Mouse (Mus musculus) G1E (cell line): ENCODE data around the gene Arhgap6. TPM values are rescaled to one million over a fixed set of nuclear protein-coding genes. Genes with fewer than 3 reads are reported as not detected.

Experiments used
- ATAC-seq: 2 replicates; pipeline ENCODE4 v1.8.0; 2016; ENCODE audit warnings: mild to moderate bottlenecking; ENCODE audit not compliant: insufficient number of reproducible peaks, poor library complexity, low FRiP score, severe bottlenecking; ENCODE audit errors: extremely low read depth
- DNase-seq: peaks from one replicate; pipeline ENCODE4 v3.0.0; 2012; ENCODE audit warnings: low spot score
- H3K27me3 ChIP-seq: 2 replicates; pipeline ENCODE4 v1.6.1; 2012; ENCODE audit warnings: mild to moderate bottlenecking, low read length, inconsistent platforms; ENCODE audit not compliant: insufficient read depth
- H3K36me3 ChIP-seq: replicated peaks from 2 replicates; pipeline ENCODE3; 2012; ENCODE audit warnings: mild to moderate bottlenecking, inconsistent platforms
- H3K4me1 ChIP-seq: 2 replicates; pipeline ENCODE4 v1.6.1; 2012; ENCODE audit warnings: low read depth, low read length, inconsistent platforms, mixed read lengths; ENCODE audit not compliant: insufficient read depth
- H3K4me3 ChIP-seq: 2 replicates; pipeline ENCODE4 v1.5.1; 2012; ENCODE audit warnings: low read depth, mild to moderate bottlenecking, inconsistent platforms, low read length, moderate library complexity, mixed read lengths
- H3K9me3 ChIP-seq: replicated peaks from 2 replicates; pipeline ENCODE4 v1.6.1; 2012; ENCODE audit warnings: inconsistent platforms
- CTCF ChIP-seq: IDR thresholded peaks from 2 replicates; pipeline ENCODE4 v1.5.1; 2012; ENCODE audit warnings: low read depth, low read length, inconsistent platforms, mixed read lengths
- GATA1 ChIP-seq: IDR thresholded peaks from 2 replicates; pipeline ENCODE4 v1.6.1; 2012; ENCODE audit warnings: borderline replicate concordance, low read length, inconsistent platforms, mixed read lengths
- GATA2 ChIP-seq: IDR thresholded peaks from 2 replicates; pipeline ENCODE4 v1.6.1; 2012; ENCODE audit warnings: low read depth, low read length, inconsistent platforms, borderline replicate concordance
- POLR2AphosphoS5 ChIP-seq: IDR thresholded peaks from 2 replicates; pipeline ENCODE4 v1.6.1; 2012; ENCODE audit warnings: low read depth, low read length, inconsistent platforms; ENCODE audit not compliant: insufficient replicate concordance
- TAL1 ChIP-seq: conservative IDR thresholded peaks from 2 replicates; pipeline ENCODE4 v1.6.1; 2012; ENCODE audit warnings: low read depth, low read length, inconsistent platforms, mixed read lengths
- polyA plus RNA-seq: library from polyadenylated mRNA; stranded (reverse); fragments of >175 nt; gene quantifications from 2 replicates; pipeline ENCODE4 v1.2.3, GENCODE M21; 2012
- total RNA-seq, 2 experiments: library from RNA; stranded (forward) in 1 of 2; stranded (reverse) in 1 of 2; fragments of 200-1000 nt in 1 of 2; fragments of >200 nt in 1 of 2; fragmentation: Nextera tagmentation in 1 of 2; gene quantifications; 2 replicates each; pipeline ENCODE4 v1.2.3; 2014 to 2017

Arhgap6 gene
- total and polyA plus RNA-seq, 3 experiments: 25.8 to 75.3 (median 54.9) TPM

DNA sequence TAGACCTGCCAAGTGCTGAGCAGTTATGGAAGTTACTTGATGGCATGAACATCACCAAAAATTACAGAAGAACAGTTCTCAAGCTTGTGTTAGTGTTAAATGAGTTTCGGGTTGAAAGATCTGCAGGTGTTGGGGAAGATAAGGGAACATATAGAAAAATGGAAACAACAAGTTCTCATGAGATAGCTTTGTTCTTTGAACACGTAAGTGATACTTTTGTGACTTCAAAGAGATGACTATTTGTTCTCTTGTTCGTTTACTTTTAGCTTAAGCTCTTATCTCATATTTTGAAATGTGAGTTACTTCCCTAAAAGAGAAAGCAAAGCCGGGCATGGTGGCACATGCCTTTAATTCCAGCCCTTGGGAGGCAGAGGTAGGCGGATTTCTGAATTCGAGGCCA, 363.5 kb downstream of the Arhgap6 start:
- ATAC-seq: peak; percentile 93
- H3K9me3 ChIP-seq: no peaks in the 10 kb centered on the region
- H3K4me1 ChIP-seq: peaks cover 5% of the 10 kb centered on the region; the same call in 1 of the 2 replicates
- no peaks in the 10 kb centered on the region for H3K36me3 ChIP-seq
- DNase-seq: peak; percentile 12
- H3K4me3 ChIP-seq: no peak overlapping the region
- TF ChIP-seq GATA2 (no peak), TAL1 (peak; percentile 72)
- H3K27me3 ChIP-seq: no peaks in the 10 kb centered on the region

DNA sequence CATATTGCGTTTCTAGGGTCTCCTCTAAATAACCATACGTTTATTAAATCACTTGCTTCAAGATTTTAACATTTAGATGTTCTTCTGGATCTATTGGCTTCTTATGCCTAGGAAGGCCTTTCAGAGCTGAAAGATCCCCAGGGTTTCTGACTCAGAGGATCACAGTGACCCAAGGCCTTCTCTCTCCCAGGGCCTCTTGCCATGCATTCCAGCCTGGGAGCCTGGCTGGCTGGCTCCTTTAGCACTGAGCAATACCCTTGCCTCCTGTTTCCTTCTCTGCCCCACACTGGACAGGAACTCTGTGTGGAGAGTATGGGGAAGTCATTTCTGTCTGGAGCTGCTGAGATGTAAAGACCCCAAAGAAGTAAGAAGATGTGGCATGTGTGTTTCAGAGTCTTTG, 376.1 kb downstream of the Arhgap6 start:
- ATAC-seq (no peak), DNase-seq (no peak)
- Histone ChIP-seq H3K27me3 (no peaks in the 10 kb centered on the region), H3K4me3 (no peak overlapping the region), H3K36me3 (peaks cover 8% of the 10 kb centered on the region), H3K9me3 (no peaks in the 10 kb centered on the region), H3K4me1 (no peaks in the 10 kb centered on the region)
- no peak for TF ChIP-seq POLR2AphosphoS5
- no peak for TF ChIP-seq GATA1
- TF ChIP-seq CTCF: no peak
- no peak for TF ChIP-seq TAL1
- no peak for TF ChIP-seq GATA2

DNA sequence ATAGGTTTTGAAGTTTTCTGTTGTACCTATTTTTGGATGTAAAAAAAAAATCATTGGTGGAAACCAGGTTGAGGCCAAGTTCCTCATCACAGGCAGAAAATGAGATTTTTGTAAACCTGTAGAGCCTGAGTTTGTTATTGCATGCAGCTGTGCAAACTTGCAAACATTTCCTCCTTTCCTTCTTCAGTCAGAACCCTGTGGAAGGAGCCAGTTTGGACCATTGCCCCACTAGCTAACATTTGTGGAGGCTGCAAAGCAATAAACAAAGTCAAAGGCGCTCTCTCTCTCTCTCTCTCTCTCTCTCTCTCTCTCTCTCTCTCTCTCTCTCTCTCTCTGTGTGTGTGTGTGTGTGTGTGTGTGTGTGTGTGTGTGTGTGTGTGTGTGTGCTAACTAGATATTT, 378.9 kb downstream of the Arhgap6 start:
- H3K4me3 ChIP-seq: no peak overlapping the region
- DNase-seq (no peak), ATAC-seq (no peak)
- H3K4me1 ChIP-seq: no peaks in the 10 kb centered on the region
- TF ChIP-seq TAL1 (no peak), GATA2 (no peak), GATA1 (no peak), CTCF (no peak), POLR2AphosphoS5 (no peak)
- H3K36me3 ChIP-seq: peaks cover 7% of the 10 kb centered on the region
- no peaks in the 10 kb centered on the region for H3K27me3 ChIP-seq
- H3K9me3 ChIP-seq: no peaks in the 10 kb centered on the region

DNA sequence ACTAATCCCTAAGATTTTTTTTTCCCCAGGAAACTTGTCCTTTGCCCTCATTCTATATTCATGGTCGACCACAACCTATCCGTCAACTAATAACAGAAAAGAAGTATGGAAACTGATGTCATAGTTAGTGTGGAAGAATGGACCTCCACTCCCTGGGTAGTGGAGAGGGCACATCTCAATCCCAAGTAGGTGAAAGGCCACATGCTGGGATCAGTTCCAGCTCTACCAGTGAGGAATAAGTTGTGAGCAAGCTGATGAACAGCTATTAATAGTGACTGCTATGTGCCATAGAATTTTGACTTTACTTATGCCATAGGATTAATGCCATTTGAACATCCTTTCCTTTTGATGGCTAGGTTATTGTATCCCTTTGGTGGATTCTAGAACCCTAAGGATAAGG, 383.7 kb downstream of the Arhgap6 start:
- ATAC-seq: no peak
- H3K36me3 ChIP-seq: peaks cover 8% of the 10 kb centered on the region
- TF ChIP-seq TAL1 (no peak), GATA1 (no peak), POLR2AphosphoS5 (no peak), GATA2 (no peak), CTCF (no peak)

DNA sequence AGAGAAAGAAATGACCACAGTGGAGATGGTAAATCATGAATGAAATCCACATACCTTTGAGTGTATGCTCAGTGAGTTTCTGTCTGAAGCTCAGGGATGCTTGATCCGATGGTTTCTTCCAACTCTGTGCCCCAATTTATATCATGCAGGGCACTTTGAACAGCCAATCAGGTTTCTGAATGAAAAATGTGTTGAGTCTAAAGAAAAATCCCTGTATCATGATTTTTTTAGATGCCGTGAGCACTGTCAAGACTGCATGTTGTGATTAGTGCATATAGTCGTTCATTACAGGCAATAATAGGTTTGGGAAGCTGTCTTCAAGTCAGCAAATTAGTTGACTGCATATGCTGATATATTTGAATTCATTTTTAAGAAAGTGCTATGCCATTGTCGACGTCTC, 392.2 kb downstream of the Arhgap6 start, which contains the start of gene Amelx:
TSS of gene Amelx (minus strand) at position 101 of the 400 bp plus-strand sequence.
- Histone ChIP-seq H3K4me1 (no peaks in the 10 kb centered on the region), H3K9me3 (no peaks in the 10 kb centered on the region), H3K4me3 (no peak within 1 kb of the TSS), H3K36me3 (no peaks in the 10 kb centered on the region), H3K27me3 (no peaks in the 10 kb centered on the region)
- DNase-seq (no peak), ATAC-seq (no peak)
- no peak for TF ChIP-seq CTCF
- no peak for TF ChIP-seq POLR2AphosphoS5

More for the DNA sequence above, 383.7 kb downstream of the Arhgap6 start:
- Histone ChIP-seq H3K27me3 (no peaks in the 10 kb centered on the region), H3K4me3 (no peak overlapping the region), H3K9me3 (no peaks in the 10 kb centered on the region), H3K4me1 (peaks cover 4% of the 10 kb centered on the region; the same call in 1 of the 2 replicates)
- no peak for DNase-seq

DNA sequence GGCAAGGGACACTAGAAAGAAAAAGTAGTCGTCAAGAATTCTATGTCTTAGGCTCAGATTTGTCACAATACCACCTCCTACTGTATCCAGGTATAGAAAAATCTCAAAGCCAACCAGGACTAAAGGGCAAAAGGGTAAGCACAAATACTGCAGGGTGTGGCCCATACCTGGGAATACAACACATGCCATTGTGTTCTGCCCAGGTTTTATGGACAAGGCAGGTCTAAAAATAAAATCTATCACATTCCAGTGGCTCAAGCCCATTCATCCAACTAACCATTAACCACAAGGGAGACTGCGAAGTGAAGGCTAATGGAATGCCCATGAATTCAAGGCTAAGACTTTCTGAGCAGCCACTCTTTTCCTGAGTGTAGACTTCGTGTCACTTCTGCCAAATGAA, 415.1 kb downstream of the Arhgap6 start:
- H3K9me3 ChIP-seq: no peaks in the 10 kb centered on the region
- H3K4me3 ChIP-seq: no peak overlapping the region
- peaks cover 5% of the 10 kb centered on the region; the same call in 1 of the 2 replicates for H3K4me1 ChIP-seq
- DNase-seq (no peak), ATAC-seq (no peak)
- TF ChIP-seq GATA1 (no peak), CTCF (no peak), GATA2 (no peak)
- no peaks in the 10 kb centered on the region for H3K27me3 ChIP-seq
- H3K36me3 ChIP-seq: peaks cover 2% of the 10 kb centered on the region

DNA sequence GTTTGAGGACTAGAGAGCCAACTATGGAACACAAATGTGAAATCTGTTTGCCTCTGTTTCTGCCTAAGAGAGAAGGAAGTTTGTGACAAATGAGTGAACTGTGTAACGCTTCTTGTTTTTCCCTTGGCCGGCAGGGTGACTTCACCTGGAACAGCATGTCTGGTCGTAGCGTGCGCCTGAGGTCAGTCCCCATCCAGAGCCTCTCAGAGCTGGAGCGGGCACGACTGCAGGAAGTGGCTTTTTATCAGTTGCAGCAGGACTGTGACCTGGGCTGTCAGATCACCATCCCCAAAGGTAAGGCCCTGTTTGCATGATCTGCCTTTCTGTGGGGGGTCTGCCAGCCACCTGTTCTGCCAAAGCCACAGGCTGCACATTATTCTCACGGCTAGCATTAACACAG, 425.2 kb downstream of the Arhgap6 start:
- H3K27me3 ChIP-seq: no peaks in the 10 kb centered on the region
- H3K36me3 ChIP-seq: peaks cover 9% of the 10 kb centered on the region
- peak overlapping the region; percentile 40; the same call in 1 of the 2 replicates for H3K4me3 ChIP-seq
- TF ChIP-seq CTCF (no peak), TAL1 (peak; percentile 50)
- ATAC-seq: peak; percentile 95
- no peaks in the 10 kb centered on the region for H3K9me3 ChIP-seq
- DNase-seq: peak; percentile 1
- peaks cover 17% of the 10 kb centered on the region; the same call in 1 of the 2 replicates for H3K4me1 ChIP-seq
